Mouse (Mus musculus) brain, embryonic 14.5 days (tissue): ENCODE measurements around the gene Tspan33.

Experiments
- CTCF ChIP-seq: fragments of 200-500 bp; IDR thresholded peaks from 2 replicates; pipeline ENCODE4 v1.5.1; 2012; ENCODE audit warnings: inconsistent platforms, mild to moderate bottlenecking, moderate library complexity, borderline replicate concordance; ENCODE audit not compliant: insufficient read depth, insufficient read length; ENCODE audit errors: extremely low read depth
- POLR2A ChIP-seq: fragments of 200-500 bp; IDR thresholded peaks from 2 replicates; pipeline ENCODE4 v1.6.1; 2012; ENCODE audit warnings: mild to moderate bottlenecking, inconsistent platforms, borderline replicate concordance; ENCODE audit not compliant: poor library complexity, insufficient read depth, insufficient read length, severe bottlenecking; ENCODE audit errors: extremely low read depth

DNA sequence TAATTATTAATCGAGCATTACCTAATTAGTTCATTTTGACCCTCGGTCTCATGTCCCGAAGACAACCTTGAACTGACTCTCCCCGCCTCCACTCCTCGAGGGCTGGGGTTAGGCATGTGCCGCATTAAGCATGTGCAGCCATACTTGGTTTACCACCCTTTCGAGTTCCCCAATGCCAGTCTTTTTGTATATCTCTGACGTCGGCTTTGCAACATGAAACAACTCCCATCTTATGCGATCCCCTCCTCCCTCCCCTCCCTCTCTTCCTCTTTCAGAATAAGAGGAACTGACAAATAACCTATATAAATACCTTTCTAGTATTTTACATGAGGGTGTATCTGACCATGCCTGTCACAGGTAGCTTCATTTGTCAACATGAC, 43.9 kb upstream of the Tspan33 start:
- no peak for TF ChIP-seq POLR2A
- no peak for TF ChIP-seq CTCF
